Mouse (Mus musculus) thymus, adult 2 months (tissue): Measurements from ENCODE around the gene Hlf. TPM values are rescaled to one million over a fixed set of nuclear protein-coding genes. Genes with fewer than 3 reads are reported as not detected.

Experiments used
- DNase-seq: peaks from one replicate; pipeline ENCODE4 v3.0.0; 2021
- H3K27ac ChIP-seq: fragments of 200-500 bp; 2 replicates; pipeline ENCODE4 v1.5.1; 2012; ENCODE audit warnings: low read length, control low read depth; ENCODE audit not compliant: control insufficient read depth, insufficient read depth
- H3K27me3 ChIP-seq: fragments of 200-500 bp; 2 replicates; pipeline ENCODE4 v1.6.1; 2012; ENCODE audit warnings: mild to moderate bottlenecking, low read length, moderate library complexity, mixed read lengths; ENCODE audit not compliant: control insufficient read depth, insufficient read depth
- H3K36me3 ChIP-seq: fragments of 200-500 bp; 2 replicates; pipeline ENCODE4 v1.6.1; 2012; ENCODE audit warnings: mild to moderate bottlenecking, low read length, moderate library complexity; ENCODE audit not compliant: control insufficient read depth, insufficient read depth
- H3K4me1 ChIP-seq: fragments of 200-500 bp; replicated peaks from 2 replicates; pipeline ENCODE4 v1.6.1; 2012; ENCODE audit warnings: low read length; ENCODE audit not compliant: control insufficient read depth, insufficient read depth
- H3K4me3 ChIP-seq: fragments of 200-500 bp; 2 replicates; pipeline ENCODE4 v1.5.1; 2012; ENCODE audit warnings: mild to moderate bottlenecking, low read length, control low read depth, moderate library complexity; ENCODE audit not compliant: control insufficient read depth, insufficient read depth
- CTCF ChIP-seq: fragments of 200-500 bp; IDR thresholded peaks from 2 replicates; pipeline ENCODE4 v1.5.1; 2012; ENCODE audit warnings: mild to moderate bottlenecking, control low read depth, low read length, moderate library complexity, borderline replicate concordance; ENCODE audit not compliant: control insufficient read depth, poor library complexity, insufficient read depth; ENCODE audit errors: extremely low read depth
- POLR2A ChIP-seq: fragments of 200-500 bp; IDR thresholded peaks from 2 replicates; pipeline ENCODE4 v1.6.1; 2012; ENCODE audit warnings: mild to moderate bottlenecking, low read length, control low read depth, moderate library complexity; ENCODE audit not compliant: control insufficient read depth, poor library complexity, insufficient read depth; ENCODE audit errors: extremely low read depth
- WGBS: fragments of 180-500 bp; shearing (Covaris S2); methylation state at CpG from one replicate; pipeline ENCODE4 v1.1.7; 2018; 5-methylcytosine and 5-hydroxymethylcytosine counted together
- polyA plus RNA-seq: library from polyadenylated mRNA; depleted of rRNA; stranded (reverse); fragments of >200 nt; gene quantifications from 2 replicates; pipeline ENCODE4 v1.2.3, GENCODE M21; 2012; rRNA removed

Gene Hlf
- polyA plus RNA-seq, 1 experiment: 1.1 TPM

GRCm38 (mm10) chr11:90306993-90307392, 83.7 kb downstream of the Hlf start:
- DNase-seq: peak; percentile 20

GRCm38 (mm10) chr11:90306067-90306466, 84.6 kb downstream of the Hlf start:
- Histone ChIP-seq H3K27ac (no peak overlapping the region), H3K27me3 (no peaks in the 10 kb centered on the region), H3K4me1 (no peaks in the 10 kb centered on the region), H3K4me3 (no peak overlapping the region), H3K36me3 (no peaks in the 10 kb centered on the region)
- 74% methylated on average over 5 of the region's 5 CpGs for WGBS
- TF ChIP-seq POLR2A: no peak
- TF ChIP-seq CTCF: no peak
- DNase-seq: no peak

More at GRCm38 (mm10) chr11:90306993-90307392, 83.7 kb downstream of the Hlf start:
- H3K4me1 ChIP-seq: no peaks in the 10 kb centered on the region
- no peaks in the 10 kb centered on the region for H3K27me3 ChIP-seq
- 44% methylated on average over 6 of the region's 6 CpGs for WGBS
- no peaks in the 10 kb centered on the region for H3K36me3 ChIP-seq
- TF ChIP-seq CTCF (no peak), POLR2A (no peak)
- H3K4me3 ChIP-seq: no peak overlapping the region
- H3K27ac ChIP-seq: no peak overlapping the region

- Histone ChIP-seq H3K27ac (no peak overlapping the region), H3K4me1 (no peaks in the 10 kb centered on the region), H3K36me3 (no peaks in the 10 kb centered on the region), H3K4me3 (no peak overlapping the region), H3K27me3 (no peaks in the 10 kb centered on the region)
- WGBS: 95% methylated on average over 2 of the region's 2 CpGs
- DNase-seq: no peak
- TF ChIP-seq CTCF (no peak), POLR2A (no peak)
Observed at GRCm38 (mm10) chr11:90294622-90295021, 96.1 kb downstream of the Hlf start.

- Histone ChIP-seq H3K4me1 (no peaks in the 10 kb centered on the region), H3K4me3 (no peak overlapping the region), H3K27me3 (no peaks in the 10 kb centered on the region), H3K36me3 (no peaks in the 10 kb centered on the region), H3K27ac (no peak overlapping the region)
- DNase-seq: no peak
- TF ChIP-seq POLR2A: no peak
- no peak for TF ChIP-seq CTCF
Observed at GRCm38 (mm10) chr11:90292766-90293165, 97.9 kb downstream of the Hlf start.

- Histone ChIP-seq H3K4me3 (no peak overlapping the region), H3K4me1 (no peaks in the 10 kb centered on the region), H3K27ac (no peak overlapping the region), H3K27me3 (no peaks in the 10 kb centered on the region), H3K36me3 (no peaks in the 10 kb centered on the region)
- TF ChIP-seq CTCF: no peak
- TF ChIP-seq POLR2A: no peak
- WGBS: 92% methylated on average over 4 of the region's 4 CpGs
- no peak for DNase-seq
Observed at GRCm38 (mm10) chr11:90291156-90291555, 99.5 kb downstream of the Hlf start.

GRCm38 (mm10) chr11:90286550-90287154, 104.0 kb downstream of the Hlf start:
- Histone ChIP-seq H3K27ac (no peak overlapping the region), H3K4me1 (no peaks in the 10 kb centered on the region), H3K27me3 (no peaks in the 10 kb centered on the region), H3K4me3 (no peak overlapping the region), H3K36me3 (no peaks in the 10 kb centered on the region)
- WGBS: 76% methylated on average over 6 of the region's 6 CpGs
- no peak for TF ChIP-seq POLR2A
- no peak for TF ChIP-seq CTCF
- no peak for DNase-seq

Other genes with a start within 250 kb of the Hlf start
- gene Gm45716, start 203.2 kb downstream of the Hlf start, polyA plus RNA-seq: 2.1 and 2.9 TPM in 2 replicates
- gene Mmd, start 141.4 kb downstream of the Hlf start, polyA plus RNA-seq: 32.7 and 42.3 TPM in 2 replicates
- gene Stxbp4, start 247.2 kb upstream of the Hlf start, polyA plus RNA-seq: 4.0 and 4.1 TPM in 2 replicates
- 19.4 and 20.3 TPM in 2 replicates for gene Cox11, start 247.3 kb upstream of the Hlf start, polyA plus RNA-seq